Mouse (Mus musculus) intestine, postnatal 0 days (tissue): ENCODE results near the gene Elfn1. TPM values are rescaled to one million over a fixed set of nuclear protein-coding genes. Genes with fewer than 3 reads are reported as not detected.

ENCODE experiments used
- ATAC-seq: fragments of 200-750 bp; cut with Nextera tagmentation; 2 replicates; pipeline ENCODE4 v1.8.0; 2017; ENCODE audit warnings: mild to moderate bottlenecking, moderate TSS enrichment, moderate library complexity
- H3K27ac ChIP-seq: fragments of 300-500 bp; sonication (generic); 2 replicates; pipeline ENCODE4 v1.5.1; 2014; ENCODE audit warnings: mild to moderate bottlenecking, low read depth, low read length, moderate library complexity
- H3K27me3 ChIP-seq: fragments of 300-500 bp; sonication (generic); replicated peaks from 2 replicates; pipeline ENCODE4 v1.6.1; 2014; ENCODE audit warnings: low read length, mixed read lengths; ENCODE audit not compliant: control insufficient read depth, insufficient read depth
- H3K36me3 ChIP-seq: fragments of 300-500 bp; sonication (generic); 2 replicates; pipeline ENCODE4 v1.6.1; 2014; ENCODE audit warnings: mild to moderate bottlenecking, moderate library complexity; ENCODE audit not compliant: control insufficient read depth, insufficient read depth
- H3K4me1 ChIP-seq: fragments of 300-500 bp; sonication (generic); replicated peaks from 2 replicates; pipeline ENCODE4 v1.6.1; 2014; ENCODE audit warnings: antibody characterized with exemption, low read length, mixed read lengths; ENCODE audit not compliant: control insufficient read depth, insufficient read depth
- H3K4me2 ChIP-seq: fragments of 300-500 bp; sonication (generic); replicated peaks from 2 replicates; pipeline ENCODE4 v1.6.1; 2014; ENCODE audit warnings: low read depth, mild to moderate bottlenecking, moderate library complexity
- H3K4me3 ChIP-seq: fragments of 300-500 bp; sonication (generic); 2 replicates; pipeline ENCODE4 v1.5.1; 2014; ENCODE audit warnings: low read depth, low read length
- H3K9ac ChIP-seq: fragments of 300-500 bp; sonication (generic); 2 replicates; pipeline ENCODE4 v1.6.1; 2014; ENCODE audit warnings: mild to moderate bottlenecking, low read depth, low read length
- H3K9me3 ChIP-seq: fragments of 300-500 bp; sonication (generic); 2 replicates; pipeline ENCODE4 v1.6.1; 2016; ENCODE audit warnings: mixed run types; ENCODE audit not compliant: control insufficient read depth
- CTCF ChIP-seq: sonication (generic); IDR thresholded peaks from 2 replicates; pipeline ENCODE4 v1.5.1; 2016; ENCODE audit warnings: low read depth, mild to moderate bottlenecking, control low read depth, antibody characterized with exemption, moderate library complexity
- WGBS: fragments of 180-500 bp; shearing (Covaris S2); extraction: QIAGEN DNeasy Blood & Tissue Kit; methylation state at CpG from one replicate; pipeline ENCODE4 v1.1.7; 2014; 5-methylcytosine and 5-hydroxymethylcytosine counted together
- polyA plus RNA-seq: library from polyadenylated mRNA; unstranded; fragments of >200 nt; fragmentation: Nextera tagmentation; extraction: Ambion mirVana; gene quantifications from 2 replicates; pipeline ENCODE4 v1.2.1, GENCODE M21; 2015

Gene Elfn1
- polyA plus RNA-seq, 1 experiment from 2014 or later, result 0.12 TPM

GRCm38 (mm10) chr5:139921666-139922065 lies 13.9 kb downstream of the Elfn1 start:
- 0 out of 2 replicates have a peak, but pooled peaks cover 11% of the 10 kb centered on the region for H3K27me3 ChIP-seq
- no peaks in the 10 kb centered on the region for H3K36me3 ChIP-seq
- H3K4me3 ChIP-seq, result no peak overlapping the region
- ATAC-seq, result no peak
- H3K4me1 ChIP-seq, result no peaks in the 10 kb centered on the region
- H3K9ac ChIP-seq, result no peak overlapping the region
- H3K4me2 ChIP-seq, result no peak overlapping the region
- H3K9me3 ChIP-seq, result peaks cover 3% of the 10 kb centered on the region; the same call in 1 of the 2 replicates
- 53% methylated on average over 11 of the region's 11 CpGs for WGBS
- no peak for TF ChIP-seq CTCF
- H3K27ac ChIP-seq, result no peak overlapping the region

GRCm38 (mm10) chr5:139923867-139924266 lies 16.1 kb downstream of the Elfn1 start:
- Histone ChIP-seq H3K9ac (no peak overlapping the region), H3K9me3 (peaks cover 3% of the 10 kb centered on the region; the same call in 1 of the 2 replicates), H3K4me1 (no peaks in the 10 kb centered on the region), H3K27ac (no peak overlapping the region), H3K4me2 (no peak overlapping the region), H3K4me3 (no peak overlapping the region), H3K27me3 (peaks cover 2% of the 10 kb centered on the region; the same call in 1 of the 2 replicates), H3K36me3 (no peaks in the 10 kb centered on the region)
- 91% methylated on average over 8 of the region's 8 CpGs for WGBS
- no peak for ATAC-seq
- peak; percentile 32 for TF ChIP-seq CTCF

- no peak overlapping the region for H3K4me2 ChIP-seq
- peaks cover 16% of the 10 kb centered on the region; the same call in 1 of the 2 replicates for H3K27me3 ChIP-seq
- H3K27ac ChIP-seq, result no peak overlapping the region
- H3K36me3 ChIP-seq, result no peaks in the 10 kb centered on the region
- H3K9ac ChIP-seq, result no peak overlapping the region
- 87% methylated on average over 12 of the region's 12 CpGs for WGBS
- H3K4me1 ChIP-seq, result no peaks in the 10 kb centered on the region; the same call in 1 of the 2 replicates
- no peak overlapping the region for H3K4me3 ChIP-seq
- no peaks in the 10 kb centered on the region for H3K9me3 ChIP-seq
- ATAC-seq, result no peak
- TF ChIP-seq CTCF, result no peak
Observed at GRCm38 (mm10) chr5:139930102-139930501, 22.4 kb downstream of the Elfn1 start.

DNA sequence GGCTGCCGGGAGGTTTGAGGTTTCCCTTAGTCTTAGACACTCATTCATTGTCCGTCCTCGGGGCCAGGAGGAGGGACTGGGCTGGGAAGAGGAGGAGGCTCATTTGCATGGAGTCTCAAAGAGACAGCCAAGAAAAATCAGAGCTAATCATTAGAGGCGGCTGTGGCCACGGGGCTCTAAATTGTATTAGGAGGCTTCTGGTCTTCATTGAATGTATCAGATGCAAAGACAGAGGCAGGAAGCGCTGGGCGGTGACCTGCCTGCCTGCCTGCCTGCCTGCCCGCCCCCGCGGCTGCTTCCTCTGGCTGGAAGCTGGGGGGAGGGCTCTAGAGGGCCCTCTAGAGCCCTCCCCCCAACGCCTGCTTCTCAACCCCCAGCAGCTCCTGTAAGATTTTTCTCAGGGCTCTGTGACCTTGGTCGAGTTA lies 23.2 kb downstream of the Elfn1 start:
- Histone ChIP-seq H3K4me1 (no peaks in the 10 kb centered on the region; the same call in 1 of the 2 replicates), H3K27me3 (peaks cover 16% of the 10 kb centered on the region; the same call in 1 of the 2 replicates), H3K9me3 (no peaks in the 10 kb centered on the region), H3K27ac (no peak overlapping the region), H3K9ac (no peak overlapping the region), H3K36me3 (no peaks in the 10 kb centered on the region), H3K4me3 (peak overlapping the region; percentile 7; the same call in 1 of the 2 replicates), H3K4me2 (peak overlapping the region; percentile 48)
- no peak for TF ChIP-seq CTCF
- no peak for ATAC-seq
- WGBS, result 3% methylated on average over 10 of the region's 12 CpGs

DNA sequence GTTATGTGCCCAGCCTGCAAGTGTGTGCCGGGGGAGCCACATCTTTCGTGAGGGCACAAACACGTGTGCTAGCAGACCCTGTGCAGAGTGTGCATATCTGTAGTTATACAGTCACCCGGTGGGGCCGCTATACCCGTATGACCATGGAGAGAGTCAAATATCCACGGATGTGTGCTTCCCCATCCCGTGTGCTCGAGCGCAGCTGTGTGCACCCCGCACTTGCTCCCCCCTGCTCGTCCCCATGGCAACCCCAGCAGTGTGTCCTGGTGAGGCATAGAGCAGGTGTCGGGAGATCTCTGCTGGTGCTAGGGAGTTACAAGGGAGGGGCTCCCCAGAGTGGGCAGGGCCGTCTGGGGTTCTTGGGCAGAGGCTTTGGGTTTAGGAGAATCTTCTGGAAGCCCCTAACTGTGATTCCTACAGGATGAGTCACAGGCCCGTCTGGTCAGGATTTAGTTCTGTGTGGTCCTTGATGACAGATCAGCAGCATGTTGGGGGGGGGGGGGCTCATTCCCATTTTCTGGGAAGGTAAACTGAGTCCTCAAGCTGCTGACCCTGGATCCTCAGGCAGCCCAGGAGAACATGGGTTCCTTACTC lies 24.3 kb downstream of the Elfn1 start:
- Histone ChIP-seq H3K9ac (no peak overlapping the region), H3K27ac (no peak overlapping the region), H3K9me3 (no peaks in the 10 kb centered on the region), H3K4me3 (no peak overlapping the region), H3K4me1 (no peaks in the 10 kb centered on the region; the same call in 1 of the 2 replicates), H3K27me3 (peaks cover 16% of the 10 kb centered on the region; the same call in 1 of the 2 replicates), H3K4me2 (no peak overlapping the region), H3K36me3 (no peaks in the 10 kb centered on the region)
- no peak for ATAC-seq
- 37% methylated on average over 15 of the region's 15 CpGs for WGBS
- no peak for TF ChIP-seq CTCF

DNA sequence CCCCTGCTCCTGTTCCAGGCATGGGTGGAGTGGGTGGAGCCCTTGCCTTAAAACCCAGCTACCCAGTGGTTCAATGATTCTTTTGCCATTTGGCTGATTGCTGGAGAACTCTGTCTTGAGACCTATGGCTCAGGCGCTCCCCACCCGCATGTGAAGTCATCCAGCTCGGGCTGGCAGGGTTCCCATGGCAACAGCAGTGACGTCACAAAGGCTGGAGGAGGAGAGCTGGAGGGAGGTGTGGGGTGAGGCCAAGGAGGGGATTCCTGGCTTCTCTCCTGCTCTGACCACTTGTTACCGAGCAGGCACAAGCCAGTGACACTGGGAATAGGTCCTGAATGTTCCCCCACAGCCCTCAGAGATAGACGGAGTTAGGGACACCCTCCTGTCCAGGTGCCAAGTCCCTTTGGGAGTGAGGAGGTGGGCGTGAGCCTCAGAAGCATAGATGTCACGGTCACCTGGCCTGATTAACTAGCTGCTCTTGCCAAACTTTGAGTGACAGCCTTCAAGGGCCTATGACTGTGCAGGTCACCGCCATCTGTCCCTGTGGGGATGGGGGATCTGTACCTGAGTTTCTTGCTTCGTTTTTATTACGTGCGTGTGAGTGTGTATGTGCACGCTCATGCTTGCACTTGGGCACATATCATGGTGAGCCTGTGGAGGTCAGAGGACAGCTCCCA lies 25.0 kb downstream of the Elfn1 start:
- 36% methylated on average over 13 of the region's 13 CpGs for WGBS
- H3K4me3 ChIP-seq, result no peak overlapping the region
- no peak overlapping the region for H3K4me2 ChIP-seq

More for the DNA sequence above, 25.0 kb downstream of the Elfn1 start:
- no peak for ATAC-seq
- no peak for TF ChIP-seq CTCF
- H3K36me3 ChIP-seq, result no peaks in the 10 kb centered on the region
- H3K9me3 ChIP-seq, result no peaks in the 10 kb centered on the region
- no peak overlapping the region for H3K27ac ChIP-seq
- peaks cover 16% of the 10 kb centered on the region; the same call in 1 of the 2 replicates for H3K27me3 ChIP-seq
- H3K9ac ChIP-seq, result no peak overlapping the region
- no peaks in the 10 kb centered on the region; the same call in 1 of the 2 replicates for H3K4me1 ChIP-seq
